Mouse (Mus musculus) midbrain, embryonic 10.5 days (tissue): ENCODE results near the gene D930020B18Rik. TPM values are rescaled to one million over a fixed set of nuclear protein-coding genes. Genes with fewer than 3 reads are reported as not detected.

Source experiments
- DNase-seq: peaks from one replicate; pipeline ENCODE4 v3.0.0-alpha.2; 2017; ENCODE audit warnings: low spot score
- H3K27ac ChIP-seq: fragments of 300-500 bp; sonication (generic); replicated peaks from 2 replicates; pipeline ENCODE4 v1.5.1; 2016; ENCODE audit warnings: mild to moderate bottlenecking
- H3K27me3 ChIP-seq: fragments of 300-500 bp; sonication (generic); 2 replicates; pipeline ENCODE4 v1.6.1; 2016; ENCODE audit warnings: low read depth, mild to moderate bottlenecking; ENCODE audit not compliant: poor library complexity, severe bottlenecking
- H3K36me3 ChIP-seq: fragments of 300-500 bp; sonication (generic); 2 replicates; pipeline ENCODE4 v1.6.1; 2016; ENCODE audit warnings: mild to moderate bottlenecking, moderate library complexity
- H3K4me1 ChIP-seq: fragments of 300-500 bp; sonication (generic); 2 replicates; pipeline ENCODE4 v1.6.1; 2016
- H3K4me3 ChIP-seq: fragments of 300-500 bp; sonication (generic); 2 replicates; pipeline ENCODE4 v1.5.1; 2016; ENCODE audit warnings: mild to moderate bottlenecking, moderate library complexity
- H3K9me3 ChIP-seq: fragments of 300-500 bp; sonication (generic); replicated peaks from 2 replicates; pipeline ENCODE4 v1.6.1; 2016; ENCODE audit warnings: mild to moderate bottlenecking
- WGBS: fragments of 180-500 bp; shearing (Covaris S2); methylation state at CpG from one replicate; pipeline ENCODE4 v1.1.7; 2016; 5-methylcytosine and 5-hydroxymethylcytosine counted together
- polyA plus RNA-seq: library from polyadenylated mRNA; unstranded; fragments of >200 nt; fragmentation: Nextera tagmentation; extraction: Ambion mirVana; gene quantifications from 2 replicates; pipeline ENCODE4 v1.2.1, GENCODE M21; 2016

The D930020B18Rik gene
- polyA plus RNA-seq, 1 experiment from 2014 or later, result not detected

DNA sequence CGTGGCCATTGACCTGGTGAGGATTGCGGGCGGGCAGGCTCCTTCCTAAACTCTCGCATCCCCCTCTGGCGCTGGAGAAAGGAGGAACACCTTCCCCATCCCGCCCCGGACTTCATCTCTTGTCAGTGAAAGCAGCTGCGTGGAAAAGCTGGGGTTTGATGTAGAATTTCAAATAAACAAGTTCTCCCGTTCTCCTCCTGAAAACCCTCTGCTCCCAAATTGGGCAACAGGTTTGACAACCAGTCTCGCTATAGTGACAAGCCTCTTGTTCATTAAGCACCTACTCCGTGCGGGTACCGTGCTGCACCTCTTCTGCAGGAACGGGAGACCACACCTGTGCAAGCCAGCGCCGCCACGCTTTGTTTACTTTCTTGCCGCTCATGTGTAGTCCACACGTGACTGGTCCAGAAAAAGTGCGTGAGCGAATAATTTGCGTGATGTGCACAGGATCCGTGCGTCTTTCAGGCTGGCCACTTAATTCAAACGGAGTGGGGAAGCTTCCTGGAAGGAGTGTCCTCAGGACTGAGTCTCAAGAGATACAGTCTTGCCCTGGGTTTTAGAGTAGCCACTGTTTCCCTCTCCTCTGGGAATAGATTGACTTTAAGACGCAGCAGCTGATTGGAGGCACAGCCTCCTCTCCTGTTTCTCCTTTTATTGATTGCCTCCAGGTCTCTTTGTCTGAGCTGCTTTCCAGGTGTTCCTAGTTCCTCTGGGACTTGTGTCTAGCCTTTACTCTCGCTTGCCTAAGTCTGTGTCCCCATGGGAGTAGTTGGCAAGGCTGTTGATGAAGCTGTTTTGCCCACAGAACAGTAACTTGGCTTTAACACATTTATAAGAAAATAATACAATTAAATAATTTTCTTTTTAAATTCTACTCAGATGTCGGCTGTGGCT, 913 bp downstream of the D930020B18Rik start:
- WGBS, result 5% methylated on average over 28 of the region's 28 CpGs
- no peaks in the 10 kb centered on the region for H3K9me3 ChIP-seq
- DNase-seq, result no peak
- no peaks in the 10 kb centered on the region for H3K36me3 ChIP-seq
- peaks cover 49% of the 10 kb centered on the region for H3K27me3 ChIP-seq
- peak overlapping the region; percentile 52; the same call in 1 of the 2 replicates for H3K27ac ChIP-seq
- peak overlapping the region; percentile 72 for H3K4me3 ChIP-seq
- peaks cover 29% of the 10 kb centered on the region for H3K4me1 ChIP-seq

DNA sequence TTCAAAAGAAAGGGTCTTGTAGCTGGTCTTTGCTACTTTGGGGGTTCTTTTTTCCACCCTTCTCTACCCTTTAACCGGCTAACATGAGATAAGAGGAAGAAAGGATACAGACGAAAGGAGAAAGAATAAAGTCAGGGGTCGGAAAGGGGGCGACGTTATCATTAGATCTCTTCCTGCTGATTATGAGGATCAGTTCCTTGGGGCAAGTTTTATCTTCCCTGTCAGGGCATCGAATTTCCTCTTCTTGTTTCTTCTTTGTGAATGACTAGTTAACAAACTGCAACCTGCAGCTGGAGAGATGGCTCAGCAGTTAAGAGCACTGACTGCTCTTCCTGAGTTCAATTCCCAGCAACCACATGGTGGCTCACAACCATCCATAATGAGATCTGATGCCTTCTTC, 4.9 kb downstream of the D930020B18Rik start:
- DNase-seq, result no peak

DNA sequence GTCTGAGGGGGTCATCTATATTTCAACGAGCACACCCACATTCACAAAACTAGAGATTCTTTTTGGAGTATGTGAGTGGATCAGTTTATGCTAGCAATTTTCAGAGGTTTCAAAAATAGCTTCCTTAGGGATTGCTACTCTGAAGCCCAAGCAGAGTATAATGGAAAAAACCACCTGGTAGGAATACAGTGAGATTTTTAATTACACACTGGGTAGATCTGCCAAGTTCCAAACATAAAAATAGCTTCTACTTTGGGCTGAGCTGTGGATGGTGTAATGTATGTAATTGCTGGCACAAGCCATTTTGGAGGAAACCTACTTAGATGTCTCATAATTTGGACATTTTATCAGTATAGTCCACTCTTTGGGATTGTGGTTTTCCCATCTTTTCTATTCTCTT, 11.7 kb downstream of the D930020B18Rik start:
- no peaks in the 10 kb centered on the region for H3K9me3 ChIP-seq
- no peaks in the 10 kb centered on the region for H3K36me3 ChIP-seq
- 92% methylated on average over 1 of the region's 1 CpGs for WGBS
- no peaks in the 10 kb centered on the region for H3K4me1 ChIP-seq
- H3K27me3 ChIP-seq, result no peaks in the 10 kb centered on the region
- H3K4me3 ChIP-seq, result no peak overlapping the region
- H3K27ac ChIP-seq, result no peak overlapping the region
- DNase-seq, result no peak

More for the DNA sequence above, 4.9 kb downstream of the D930020B18Rik start:
- H3K36me3 ChIP-seq, result no peaks in the 10 kb centered on the region
- 81% methylated on average over 6 of the region's 6 CpGs for WGBS
- peaks cover 13% of the 10 kb centered on the region for H3K4me1 ChIP-seq
- peaks cover 34% of the 10 kb centered on the region for H3K27me3 ChIP-seq
- no peak overlapping the region for H3K27ac ChIP-seq
- H3K4me3 ChIP-seq, result no peak overlapping the region
- no peaks in the 10 kb centered on the region for H3K9me3 ChIP-seq

DNA sequence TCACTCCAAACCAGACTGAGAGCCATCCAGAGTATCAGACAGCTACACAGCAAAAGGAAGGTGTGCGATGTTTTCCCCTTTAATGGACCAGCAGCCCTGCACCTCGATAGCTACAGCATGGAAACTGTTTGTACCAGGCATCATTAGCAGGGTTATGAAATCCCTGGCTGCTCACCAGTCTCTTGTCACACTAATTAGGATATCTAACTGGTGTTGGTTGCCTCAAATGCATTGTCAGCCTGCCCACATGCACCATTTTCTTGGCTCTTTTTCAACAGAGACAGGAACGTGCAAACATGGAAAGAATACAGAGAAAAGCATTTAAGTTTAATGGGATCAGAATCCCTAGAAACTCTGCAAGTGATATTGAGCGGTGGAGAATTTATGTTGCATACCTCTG, 14.5 kb downstream of the D930020B18Rik start:
- Histone ChIP-seq H3K36me3 (no peaks in the 10 kb centered on the region), H3K4me3 (no peak overlapping the region), H3K9me3 (no peaks in the 10 kb centered on the region), H3K27ac (no peak overlapping the region), H3K27me3 (no peaks in the 10 kb centered on the region), H3K4me1 (no peaks in the 10 kb centered on the region)
- no peak for DNase-seq
- WGBS, result 89% methylated on average over 4 of the region's 4 CpGs

DNA sequence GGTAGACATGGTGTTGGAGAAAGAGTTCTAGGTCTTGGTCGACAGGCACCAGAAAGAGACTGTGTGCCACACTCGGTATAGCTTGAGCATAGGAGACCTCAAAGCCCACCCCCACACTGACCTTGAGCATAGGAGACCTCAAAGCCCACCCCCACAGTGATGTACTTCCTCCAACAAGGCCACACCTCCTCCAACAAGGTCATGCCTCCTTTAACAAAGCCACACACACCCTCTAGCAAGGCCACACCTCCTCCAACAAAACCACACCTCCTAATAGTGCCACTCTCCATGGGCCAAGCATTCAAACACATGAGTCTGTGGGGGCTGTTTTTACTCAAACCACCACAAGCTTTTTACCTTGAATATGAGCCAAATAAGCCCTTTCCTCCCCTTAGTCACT, 21.3 kb downstream of the D930020B18Rik start:
- H3K36me3 ChIP-seq, result no peaks in the 10 kb centered on the region
- WGBS, result 94% methylated on average over 2 of the region's 2 CpGs

DNA sequence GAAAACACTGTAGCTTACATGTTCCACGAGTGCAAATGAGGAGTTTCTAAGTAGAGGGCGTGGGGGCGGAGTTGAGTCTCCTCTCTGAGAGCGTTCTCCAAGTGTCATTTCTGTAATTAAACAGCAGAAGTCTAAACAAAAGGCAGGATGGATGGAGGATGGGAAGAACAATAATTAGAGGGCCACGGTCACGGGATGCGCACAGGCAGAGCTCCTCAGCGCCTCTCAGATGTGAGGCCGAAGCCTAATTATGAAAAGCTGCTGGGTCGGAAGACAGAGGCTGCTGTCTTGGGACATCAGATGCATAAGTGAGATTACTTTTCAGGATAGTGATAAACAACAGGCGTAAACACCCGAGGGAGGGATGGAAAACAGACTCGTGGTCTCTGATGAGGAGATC, 22.2 kb downstream of the D930020B18Rik start:
- no peaks in the 10 kb centered on the region for H3K9me3 ChIP-seq
- H3K4me3 ChIP-seq, result no peak overlapping the region
- H3K27ac ChIP-seq, result no peak overlapping the region
- WGBS, result 68% methylated on average over 13 of the region's 13 CpGs
- no peak for DNase-seq
- H3K27me3 ChIP-seq, result no peaks in the 10 kb centered on the region
- no peaks in the 10 kb centered on the region for H3K36me3 ChIP-seq
- peaks cover 11% of the 10 kb centered on the region for H3K4me1 ChIP-seq

More for the DNA sequence above, 21.3 kb downstream of the D930020B18Rik start:
- H3K27me3 ChIP-seq, result no peaks in the 10 kb centered on the region
- no peaks in the 10 kb centered on the region for H3K9me3 ChIP-seq
- no peak for DNase-seq
- no peak overlapping the region for H3K4me3 ChIP-seq
- no peak overlapping the region for H3K27ac ChIP-seq
- peaks cover 11% of the 10 kb centered on the region for H3K4me1 ChIP-seq

DNA sequence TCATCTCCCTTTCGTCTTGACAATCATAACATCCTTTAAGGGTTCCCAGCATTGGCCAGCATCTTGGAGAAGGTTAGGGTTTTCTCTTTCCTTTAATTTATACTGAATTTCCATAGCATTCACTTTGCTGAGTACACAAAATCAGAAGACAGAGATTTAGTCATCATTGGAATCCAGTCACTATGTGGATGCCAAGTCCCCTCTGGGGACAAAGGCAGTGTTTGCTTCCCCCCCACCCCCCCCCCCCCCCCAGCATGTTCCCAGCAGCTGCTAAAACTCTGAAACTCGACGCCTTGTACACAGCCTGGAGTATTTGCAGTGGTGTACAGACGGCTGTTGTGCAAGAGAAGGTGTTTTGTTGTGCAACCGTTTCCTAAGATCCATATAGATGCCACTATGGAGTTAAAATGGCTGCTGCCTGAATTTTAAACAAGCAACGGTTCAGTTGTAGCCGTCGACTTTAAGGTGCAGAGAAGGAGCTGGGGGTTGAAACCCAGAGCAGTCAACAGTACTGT, 24.3 kb downstream of the D930020B18Rik start:
- H3K4me1 ChIP-seq, result peaks cover 11% of the 10 kb centered on the region
- DNase-seq, result no peak
- no peak overlapping the region for H3K27ac ChIP-seq
- no peaks in the 10 kb centered on the region for H3K9me3 ChIP-seq
- H3K36me3 ChIP-seq, result no peaks in the 10 kb centered on the region
- 81% methylated on average over 8 of the region's 8 CpGs for WGBS
- H3K4me3 ChIP-seq, result no peak overlapping the region
- no peaks in the 10 kb centered on the region for H3K27me3 ChIP-seq

DNA sequence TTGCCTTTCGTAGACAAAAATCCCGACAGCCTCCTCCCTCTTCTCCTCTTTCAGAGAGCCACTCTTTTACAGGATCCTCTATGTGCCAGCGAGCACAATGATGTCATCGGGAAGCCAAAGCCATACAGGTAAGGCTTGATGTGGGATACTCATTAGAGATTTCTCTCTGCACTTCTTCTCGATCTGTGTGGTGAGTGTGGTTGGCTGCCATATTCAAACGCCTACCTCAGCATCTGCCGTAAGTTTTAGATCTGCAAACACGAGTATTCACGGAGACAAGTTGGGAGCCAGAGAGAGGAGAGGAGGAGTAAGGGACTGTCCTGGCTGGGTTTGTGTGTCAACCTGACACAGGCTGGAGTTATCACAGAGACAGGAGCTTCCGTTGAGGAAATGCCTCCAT, 27.7 kb downstream of the D930020B18Rik start:
- DNase-seq, result no peak
- Histone ChIP-seq H3K9me3 (0 out of 2 replicates have a peak, but pooled peaks cover 3% of the 10 kb centered on the region), H3K4me3 (no peak overlapping the region), H3K36me3 (no peaks in the 10 kb centered on the region), H3K27me3 (no peaks in the 10 kb centered on the region), H3K27ac (no peak overlapping the region), H3K4me1 (peaks cover 2% of the 10 kb centered on the region)
- WGBS, result 88% methylated on average over 10 of the region's 10 CpGs

DNA sequence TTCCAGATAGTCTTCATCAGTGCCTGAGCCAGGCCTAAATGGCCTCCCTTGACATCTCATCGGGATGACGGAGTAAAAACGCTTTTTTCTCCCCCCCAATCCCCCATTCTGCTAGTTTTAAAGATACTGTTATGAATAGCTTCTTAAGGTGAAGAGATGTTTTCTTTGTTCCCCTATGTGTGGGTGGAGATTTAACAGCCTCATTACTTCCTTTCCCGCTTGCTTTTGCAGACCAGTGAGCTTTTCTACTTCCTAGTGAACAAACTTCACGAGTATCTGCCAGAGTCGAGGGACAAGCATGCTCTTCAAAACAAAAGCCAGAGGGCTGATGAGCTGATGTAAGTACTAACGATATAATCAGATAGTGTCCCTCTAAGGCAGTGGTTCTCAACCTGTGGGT, 35.6 kb downstream of the D930020B18Rik start:
- Histone ChIP-seq H3K9me3 (0 out of 2 replicates have a peak, but pooled peaks cover 3% of the 10 kb centered on the region), H3K4me3 (no peak overlapping the region), H3K4me1 (no peaks in the 10 kb centered on the region), H3K36me3 (no peaks in the 10 kb centered on the region), H3K27ac (no peak overlapping the region), H3K27me3 (no peaks in the 10 kb centered on the region)
- DNase-seq, result no peak
- 81% methylated on average over 7 of the region's 7 CpGs for WGBS

DNA sequence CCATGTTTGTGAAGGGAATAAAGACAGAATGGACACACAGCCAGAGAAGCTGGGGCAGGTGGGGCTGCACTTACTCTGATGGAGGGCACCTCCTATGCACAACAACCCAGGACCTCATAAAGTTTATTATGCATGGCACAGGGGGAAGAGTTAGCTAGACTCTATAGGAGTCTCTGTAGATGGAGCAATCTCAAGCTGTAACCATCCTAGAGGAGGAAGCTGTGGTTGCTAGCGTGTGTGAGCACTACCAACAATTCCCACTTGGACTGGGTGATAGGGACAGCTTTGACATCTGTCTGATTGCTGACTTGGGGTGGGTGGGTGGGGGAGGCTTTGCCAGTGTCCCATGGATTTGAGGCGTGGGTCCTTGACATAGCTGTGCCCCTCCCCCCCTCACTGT, 39.5 kb downstream of the D930020B18Rik start:
- Histone ChIP-seq H3K9me3 (no peaks in the 10 kb centered on the region), H3K27ac (no peak overlapping the region), H3K36me3 (no peaks in the 10 kb centered on the region), H3K4me1 (no peaks in the 10 kb centered on the region), H3K27me3 (no peaks in the 10 kb centered on the region), H3K4me3 (no peak overlapping the region)
- 73% methylated on average over 2 of the region's 2 CpGs for WGBS
- no peak for DNase-seq

DNA sequence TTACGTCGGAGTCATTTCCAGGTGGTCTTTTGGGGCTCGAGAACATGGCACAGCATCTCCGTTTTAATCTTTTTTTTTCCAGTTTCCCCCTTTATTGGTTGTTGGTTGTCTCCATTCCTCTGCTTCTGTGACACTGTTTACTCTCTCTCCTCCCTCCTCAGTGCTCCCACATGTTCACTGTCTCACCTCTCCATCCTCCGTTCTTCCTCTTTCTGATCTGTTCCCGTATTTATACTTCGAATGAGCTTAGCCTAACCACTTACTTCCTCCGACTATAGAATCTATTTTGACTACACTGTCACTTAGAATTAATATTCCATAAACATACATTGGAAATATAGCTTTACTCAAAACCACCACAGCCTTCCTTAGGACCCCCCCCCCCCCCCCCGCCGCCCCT, 41.2 kb downstream of the D930020B18Rik start:
- no peaks in the 10 kb centered on the region for H3K9me3 ChIP-seq
- 92% methylated on average over 10 of the region's 10 CpGs for WGBS
- no peaks in the 10 kb centered on the region for H3K36me3 ChIP-seq
- no peak overlapping the region for H3K27ac ChIP-seq
- DNase-seq, result no peak
- no peaks in the 10 kb centered on the region for H3K4me1 ChIP-seq
- H3K27me3 ChIP-seq, result no peaks in the 10 kb centered on the region
- no peak overlapping the region for H3K4me3 ChIP-seq

DNA sequence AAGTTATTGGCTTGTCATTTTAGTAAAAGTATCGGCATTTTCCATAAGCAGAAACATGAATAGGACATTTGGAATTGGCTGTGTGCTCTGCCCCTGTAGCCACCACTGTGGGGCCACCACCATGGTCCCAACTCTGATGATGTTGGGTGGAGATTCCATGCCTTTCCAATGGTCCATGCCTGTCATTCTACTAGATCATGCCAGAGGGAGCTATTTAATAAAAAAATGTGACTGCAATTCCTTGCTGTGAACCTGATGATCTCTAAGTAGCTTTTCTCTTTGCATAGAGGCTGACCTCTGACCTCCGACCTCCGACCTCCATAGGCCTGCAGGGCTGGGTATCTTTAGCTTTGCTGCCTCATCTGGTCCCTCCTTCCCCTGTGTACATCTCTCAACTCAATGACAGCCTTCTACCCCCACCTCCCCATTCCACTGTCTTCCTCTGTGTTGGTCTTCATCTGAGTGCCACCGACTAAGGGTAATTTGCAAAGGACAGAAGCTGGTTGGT, 44.8 kb downstream of the D930020B18Rik start:
- Histone ChIP-seq H3K36me3 (no peaks in the 10 kb centered on the region), H3K27me3 (no peaks in the 10 kb centered on the region), H3K9me3 (no peaks in the 10 kb centered on the region), H3K4me3 (no peak overlapping the region), H3K4me1 (no peaks in the 10 kb centered on the region), H3K27ac (no peak overlapping the region)
- DNase-seq, result peak; percentile 23
- 81% methylated on average over 4 of the region's 4 CpGs for WGBS

DNA sequence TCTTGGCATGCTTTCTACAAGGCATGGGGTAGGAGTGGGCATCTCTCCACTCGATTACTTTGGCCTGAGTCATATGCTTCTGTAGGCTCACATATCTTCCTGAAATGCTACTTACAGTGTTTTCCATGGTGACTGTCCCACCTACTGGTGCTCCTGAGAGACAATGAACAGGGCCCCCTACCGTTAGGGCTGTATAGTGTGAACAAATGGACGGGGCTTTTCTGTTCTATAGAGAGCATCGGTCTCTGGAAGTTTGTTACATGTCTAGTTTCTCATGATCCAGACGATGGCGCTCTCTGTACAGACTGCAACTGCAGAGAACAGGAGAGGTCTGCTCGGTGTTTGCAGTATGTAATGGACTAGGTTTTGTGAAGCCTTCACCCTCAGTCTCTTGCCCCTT, 46.1 kb downstream of the D930020B18Rik start:
- H3K27ac ChIP-seq, result no peak overlapping the region
- H3K27me3 ChIP-seq, result no peaks in the 10 kb centered on the region
- H3K4me3 ChIP-seq, result no peak overlapping the region
- H3K9me3 ChIP-seq, result no peaks in the 10 kb centered on the region
- DNase-seq, result no peak
- WGBS, result 76% methylated on average over 7 of the region's 7 CpGs
- H3K36me3 ChIP-seq, result no peaks in the 10 kb centered on the region
- H3K4me1 ChIP-seq, result no peaks in the 10 kb centered on the region
